Mouse (Mus musculus): ENCODE measurements at regions not wholly inside any gene's neighbourhood (a gene's known extent, or its start where the extent isn't known, plus 50 kb on each side); places are given as distances from the start of the nearest gene placed in this dataset.
"Not testable (repeated sequence)": the region's sequence is repeated elsewhere in the genome, so short reads cannot be mapped to it uniquely, and the experiment has no call there.

- DNase-seq (ENCODE audit: low spot score in 2 of 2), result peak; percentile 48 to 57
- intact Hi-C loops (cut with DNase I), result no loop called here
Observed at GRCm38 (mm10) chr3:22551516-22551915, 475.1 kb downstream of the Tbl1xr1 start.

DNA sequence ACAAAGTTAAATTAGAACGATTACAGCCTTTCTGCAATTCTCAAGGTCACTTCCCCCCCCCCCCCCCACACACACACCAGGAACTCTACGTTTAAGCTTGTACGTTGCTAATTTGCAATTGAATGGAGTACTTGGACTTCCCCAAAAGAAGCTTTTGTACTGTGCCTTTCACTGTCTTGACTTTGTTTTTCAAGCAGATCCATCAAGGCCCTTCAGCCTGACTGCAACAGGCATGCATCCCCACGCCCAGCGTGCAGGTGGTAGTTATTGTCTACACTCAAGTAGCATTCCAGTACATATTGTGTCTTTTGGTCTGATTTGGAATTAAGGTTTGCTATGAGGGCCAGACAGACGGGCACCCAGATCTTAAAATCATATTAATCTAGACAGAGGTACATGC, 483.1 kb downstream of the Tbl1xr1 start:
- intact Hi-C loops (cut with DNase I), result no loop called here
- DNase-seq (ENCODE audit: low spot score in 2 of 2), result no peak

GRCm38 (mm10) chr3:22560476-22561170, 484.2 kb downstream of the Tbl1xr1 start:
- intact Hi-C loops (cut with DNase I), result not testable (repeated sequence)

More at GRCm38 (mm10) chr3:22560476-22561170, 484.2 kb downstream of the Tbl1xr1 start:
- DNase-seq (ENCODE audit: low spot score in 2 of 2), result not testable (repeated sequence)
